Mouse (Mus musculus): ENCODE results near the gene Fcer1g. TPM values are rescaled to one million over a fixed set of nuclear protein-coding genes. Genes with fewer than 3 reads are reported as not detected.
A peak's percentile ranks its signal among the peaks of the same experiment; 100 is the strongest.

Fcer1g gene
- 875 to 1,050 TPM (median 955 TPM) in 3 replicates for total RNA-seq (2017)

GRCm38 (mm10) chr1:171234126-171234525 lies at the start of gene Fcer1g:
Gene Fcer1g (minus strand): TSS chr1:171234365.
- peak; percentile 88 for ATAC-seq (replicated peaks; ENCODE audit: insufficient number of reproducible peaks, low FRiP score, low TSS enrichment, poor library complexity, severe bottlenecking)

- no peak for ATAC-seq (replicated peaks; ENCODE audit: insufficient number of reproducible peaks, low FRiP score, low TSS enrichment, poor library complexity, severe bottlenecking)
Measured at GRCm38 (mm10) chr1:171283188-171284160, 49.3 kb upstream of the Fcer1g start.

- no peak for ATAC-seq (replicated peaks; ENCODE audit: insufficient number of reproducible peaks, low FRiP score, low TSS enrichment, poor library complexity, severe bottlenecking)
Measured at GRCm38 (mm10) chr1:171282086-171282805, 48.1 kb upstream of the Fcer1g start.

GRCm38 (mm10) chr1:171281528-171281923 lies 47.4 kb upstream of the Fcer1g start:
- peak; percentile 14 for ATAC-seq (replicated peaks; ENCODE audit: insufficient number of reproducible peaks, low FRiP score, low TSS enrichment, poor library complexity, severe bottlenecking)

- ATAC-seq (replicated peaks; ENCODE audit: insufficient number of reproducible peaks, low FRiP score, low TSS enrichment, poor library complexity, severe bottlenecking): peak; percentile 94
Measured at GRCm38 (mm10) chr1:171280916-171281527, 46.9 kb upstream of the Fcer1g start, which contains the start of gene Ppox. Gene Ppox (minus strand): TSS chr1:171281186.

- no peak for ATAC-seq (replicated peaks; ENCODE audit: insufficient number of reproducible peaks, low FRiP score, low TSS enrichment, poor library complexity, severe bottlenecking)
Measured at GRCm38 (mm10) chr1:171280250-171280915, 46.2 kb upstream of the Fcer1g start.

GRCm38 (mm10) chr1:171279721-171280120 lies 45.6 kb upstream of the Fcer1g start:
- no peak for ATAC-seq (replicated peaks; ENCODE audit: insufficient number of reproducible peaks, low FRiP score, low TSS enrichment, poor library complexity, severe bottlenecking)

- ATAC-seq (replicated peaks; ENCODE audit: insufficient number of reproducible peaks, low FRiP score, low TSS enrichment, poor library complexity, severe bottlenecking): no peak
Measured at GRCm38 (mm10) chr1:171279012-171279705, 45.0 kb upstream of the Fcer1g start.

- no peak for ATAC-seq (replicated peaks; ENCODE audit: insufficient number of reproducible peaks, low FRiP score, low TSS enrichment, poor library complexity, severe bottlenecking)
Measured at GRCm38 (mm10) chr1:171278436-171278835, 44.3 kb upstream of the Fcer1g start.

GRCm38 (mm10) chr1:171277736-171278135 lies 43.6 kb upstream of the Fcer1g start:
- ATAC-seq (replicated peaks; ENCODE audit: insufficient number of reproducible peaks, low FRiP score, low TSS enrichment, poor library complexity, severe bottlenecking): no peak

GRCm38 (mm10) chr1:171276110-171276748 lies 42.1 kb upstream of the Fcer1g start:
- ATAC-seq (replicated peaks; ENCODE audit: insufficient number of reproducible peaks, low FRiP score, low TSS enrichment, poor library complexity, severe bottlenecking): no peak

- no peak for ATAC-seq (replicated peaks; ENCODE audit: insufficient number of reproducible peaks, low FRiP score, low TSS enrichment, poor library complexity, severe bottlenecking)
Measured at GRCm38 (mm10) chr1:171275144-171275734, 41.1 kb upstream of the Fcer1g start.

- ATAC-seq (replicated peaks; ENCODE audit: insufficient number of reproducible peaks, low FRiP score, low TSS enrichment, poor library complexity, severe bottlenecking): no peak
Measured at GRCm38 (mm10) chr1:171274171-171274570, 40.0 kb upstream of the Fcer1g start.

- no peak; the same call in 1 of the 2 replicates for ATAC-seq (replicated peaks; ENCODE audit: insufficient number of reproducible peaks, low FRiP score, low TSS enrichment, poor library complexity, severe bottlenecking)
Measured at GRCm38 (mm10) chr1:171272086-171272485, 37.9 kb upstream of the Fcer1g start.

GRCm38 (mm10) chr1:171271622-171272021 lies 37.5 kb upstream of the Fcer1g start:
- no peak for ATAC-seq (replicated peaks; ENCODE audit: insufficient number of reproducible peaks, low FRiP score, low TSS enrichment, poor library complexity, severe bottlenecking)

GRCm38 (mm10) chr1:171271196-171271595 lies 37.0 kb upstream of the Fcer1g start:
- ATAC-seq (replicated peaks; ENCODE audit: insufficient number of reproducible peaks, low FRiP score, low TSS enrichment, poor library complexity, severe bottlenecking): no peak

- ATAC-seq (replicated peaks; ENCODE audit: insufficient number of reproducible peaks, low FRiP score, low TSS enrichment, poor library complexity, severe bottlenecking): 0 out of 2 replicates have a peak, but pooled peaks have one; percentile 0
Measured at GRCm38 (mm10) chr1:171270573-171270900, 36.4 kb upstream of the Fcer1g start.

All from monocyte, adult 5-6 weeks (primary cell).